Mouse (Mus musculus) 3134 (cell line): ENCODE measurements around the gene Mbl2.
A peak's percentile ranks its signal among the peaks of the same experiment; 100 is the strongest.
"Not testable (repeated sequence)": the region's sequence is repeated elsewhere in the genome, so short reads cannot be mapped to it uniquely, and the experiment has no call there.

Source experiments
- DNase-seq: peaks from one replicate; pipeline ENCODE4 v3.0.0-alpha.2; 2011; ENCODE audit warnings: low spot score; ENCODE audit not compliant: insufficient read length; ENCODE audit errors: extremely low read depth

The Mbl2 gene

DNA sequence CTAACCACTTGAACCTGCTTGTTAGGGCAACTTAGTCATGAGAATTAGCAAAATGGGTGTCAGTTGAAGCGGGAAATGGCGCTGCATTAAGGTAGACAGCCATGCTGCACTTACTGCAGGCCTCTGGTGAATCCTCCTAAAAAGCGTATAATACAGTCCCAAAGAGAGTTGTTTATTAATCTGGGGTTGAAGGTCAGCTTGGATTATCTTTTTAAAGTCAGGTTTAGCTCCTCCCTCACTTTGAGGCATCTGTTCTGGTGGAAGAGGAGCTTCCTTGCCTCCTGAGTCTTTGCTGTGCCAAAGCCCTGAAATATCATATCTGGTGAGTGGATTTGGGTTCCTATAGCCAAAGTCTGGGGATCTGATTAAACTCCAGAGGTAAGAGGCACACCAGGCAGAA lies at the start of gene Mbl2:
TSS of gene Mbl2 (plus strand) at position 252 of the 400 bp plus-strand sequence.
- no peak for DNase-seq

DNA sequence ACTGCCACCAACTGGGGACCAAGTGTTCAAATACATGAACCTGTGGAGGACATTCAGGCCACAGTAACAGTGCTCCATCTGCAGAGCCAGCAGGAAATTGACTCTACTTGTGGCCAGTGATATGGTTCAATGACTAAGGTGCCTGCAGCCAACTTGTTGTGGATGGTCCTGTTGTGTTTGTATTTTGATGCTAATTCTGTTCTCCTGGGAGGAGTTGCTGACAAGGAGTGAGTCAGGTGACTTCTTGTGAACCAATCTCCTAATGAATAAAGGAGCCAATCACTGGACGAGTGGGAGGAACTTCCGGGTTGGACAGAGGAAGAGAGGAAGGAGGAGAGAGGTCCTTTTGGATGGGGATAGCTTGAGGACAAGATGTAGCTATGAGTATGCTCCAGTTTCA lies 47.2 kb upstream of the Mbl2 start:
- no peak for DNase-seq

- no peak for DNase-seq
Observed at GRCm38 (mm10) chr19:30187232-30187631, 45.5 kb upstream of the Mbl2 start.

GRCm38 (mm10) chr19:30194999-30195398 lies 37.7 kb upstream of the Mbl2 start:
- DNase-seq = no peak

DNA sequence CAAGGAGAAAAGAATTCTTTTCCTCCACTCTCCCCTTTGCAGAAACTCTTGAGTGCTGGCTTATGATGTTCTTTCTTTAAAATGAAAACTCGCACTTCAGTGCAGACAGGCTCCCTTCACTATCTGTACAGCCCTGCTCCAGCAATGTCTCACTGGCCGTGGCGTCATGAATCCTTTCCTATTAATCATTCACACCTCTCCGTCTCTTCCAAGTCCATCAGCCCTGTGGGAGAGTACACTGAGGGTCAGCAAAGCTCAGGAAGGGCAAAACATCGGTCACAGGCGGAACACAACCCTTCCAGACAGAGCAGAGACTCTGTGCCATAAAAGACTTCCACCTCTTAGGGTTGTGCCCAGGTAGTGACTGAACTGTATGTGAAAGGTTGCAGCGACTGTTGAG lies 30.6 kb upstream of the Mbl2 start:
- no peak for DNase-seq

GRCm38 (mm10) chr19:30205159-30205816 lies 27.5 kb upstream of the Mbl2 start:
- DNase-seq = peak; percentile 26

DNA sequence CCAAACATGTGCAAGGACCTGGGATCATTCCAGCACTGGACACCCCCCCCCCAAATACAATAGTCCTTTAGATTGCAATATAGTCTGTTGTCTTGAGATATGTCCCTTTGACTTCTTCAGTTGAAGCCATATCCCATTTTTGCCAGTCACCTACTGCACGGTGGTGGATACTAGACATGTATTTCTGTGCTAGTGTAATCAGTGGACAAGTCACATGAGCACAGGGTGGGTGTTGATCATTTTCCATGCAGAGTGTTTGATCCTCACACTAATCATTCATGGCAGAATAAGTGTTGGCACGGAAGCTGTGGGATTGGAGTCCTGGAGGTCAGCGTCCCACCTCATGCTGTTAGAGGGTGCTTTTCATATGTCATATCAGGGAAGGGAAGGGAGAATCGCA lies 26.9 kb upstream of the Mbl2 start:
- no peak for DNase-seq

- no peak for DNase-seq
Observed at GRCm38 (mm10) chr19:30206981-30207380, 25.8 kb upstream of the Mbl2 start.

- not testable (repeated sequence) for DNase-seq
Observed at GRCm38 (mm10) chr19:30209006-30209405, 23.7 kb upstream of the Mbl2 start.

DNA sequence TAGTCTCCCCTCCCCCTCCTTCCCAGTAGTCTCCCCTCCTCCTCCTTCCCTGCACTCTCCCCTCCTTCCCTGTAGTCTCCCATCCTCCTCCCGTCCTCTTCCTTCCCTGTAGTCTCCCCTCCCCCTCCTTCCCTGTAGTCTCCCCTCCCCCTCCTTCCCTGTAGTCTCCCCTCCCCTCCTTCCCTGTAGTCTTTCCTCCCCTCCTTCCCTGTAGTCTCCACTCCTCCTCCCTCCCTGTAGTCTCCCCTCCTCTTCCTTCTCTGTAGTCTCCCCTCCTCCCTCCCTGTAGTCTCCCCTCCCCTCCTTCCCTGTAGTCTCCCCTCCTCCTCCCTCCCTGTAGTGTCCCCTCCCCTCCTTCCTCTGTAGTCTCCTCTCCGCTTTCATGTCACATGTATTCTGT lies 18.7 kb upstream of the Mbl2 start:
- no peak for DNase-seq

GRCm38 (mm10) chr19:30215736-30216135 lies 17.0 kb upstream of the Mbl2 start:
- DNase-seq = not testable (repeated sequence)

GRCm38 (mm10) chr19:30216186-30216585 lies 16.6 kb upstream of the Mbl2 start:
- no peak for DNase-seq

DNA sequence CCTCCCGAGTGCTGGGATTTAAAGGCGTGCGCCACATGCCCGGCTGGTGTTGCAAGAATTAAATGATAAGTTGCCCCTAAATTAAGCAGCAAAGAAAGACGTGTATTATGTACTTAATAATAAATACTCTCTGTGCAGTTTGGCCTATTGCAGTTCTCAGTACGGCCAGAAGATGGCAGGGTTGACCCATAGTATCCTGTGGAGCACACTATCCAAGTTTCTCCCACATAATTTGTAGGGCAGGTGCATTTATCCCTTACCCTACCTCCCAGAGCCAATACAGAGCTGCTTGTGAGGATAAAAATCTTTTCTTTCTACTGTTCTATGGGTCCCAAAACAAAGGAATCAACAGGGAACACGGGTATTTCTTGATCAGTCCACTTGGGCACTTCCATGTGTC lies 15.4 kb upstream of the Mbl2 start:
- no peak for DNase-seq

- DNase-seq = not testable (repeated sequence)
Observed at GRCm38 (mm10) chr19:30222593-30222992, 10.1 kb upstream of the Mbl2 start.

GRCm38 (mm10) chr19:30229477-30229876 lies 3.3 kb upstream of the Mbl2 start:
- DNase-seq = no peak

GRCm38 (mm10) chr19:30234416-30234815 lies 1.7 kb downstream of the Mbl2 start:
- no peak for DNase-seq

DNA sequence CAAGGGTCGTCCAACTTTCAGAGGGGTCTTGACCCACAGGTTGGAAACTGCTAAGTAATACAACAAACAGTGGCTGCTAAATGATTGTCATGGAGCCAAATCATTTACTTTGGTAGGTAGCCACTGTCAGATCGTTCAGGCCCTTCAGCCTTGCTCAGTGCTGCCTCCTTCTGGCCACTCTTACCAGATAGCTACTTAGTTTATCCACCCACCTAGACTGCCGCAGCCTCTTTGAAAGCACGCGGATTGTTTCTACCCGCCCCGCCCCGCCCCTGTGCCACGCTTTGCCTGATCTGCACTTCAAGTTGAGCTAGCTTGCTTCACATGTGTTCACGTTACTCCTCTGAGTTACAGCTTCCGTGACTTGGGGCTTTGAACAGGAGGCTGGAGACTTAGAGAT lies 14.6 kb downstream of the Mbl2 start:
- DNase-seq = peak; percentile 19

DNA sequence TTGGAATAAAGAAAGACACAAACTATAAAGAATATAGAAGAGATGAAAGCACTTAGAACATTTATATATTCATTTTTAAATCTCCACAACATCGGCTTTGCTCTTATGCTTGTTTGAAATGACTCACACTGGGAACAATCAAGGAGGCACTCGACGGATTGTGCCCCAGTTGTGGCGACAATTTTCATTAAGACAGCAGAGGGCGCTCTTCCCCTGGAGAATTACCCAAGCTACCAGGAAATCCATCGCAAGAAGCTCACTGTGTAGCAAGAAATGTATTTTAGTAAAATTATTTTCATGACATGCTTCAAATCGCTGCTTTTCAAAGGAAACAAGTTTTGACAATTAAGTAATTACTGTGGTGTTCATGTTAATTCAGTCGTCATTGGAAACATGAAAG lies 16.1 kb downstream of the Mbl2 start:
- peak; percentile 21 for DNase-seq

- DNase-seq = no peak
Observed at GRCm38 (mm10) chr19:30252253-30252652, 19.5 kb downstream of the Mbl2 start.

DNA sequence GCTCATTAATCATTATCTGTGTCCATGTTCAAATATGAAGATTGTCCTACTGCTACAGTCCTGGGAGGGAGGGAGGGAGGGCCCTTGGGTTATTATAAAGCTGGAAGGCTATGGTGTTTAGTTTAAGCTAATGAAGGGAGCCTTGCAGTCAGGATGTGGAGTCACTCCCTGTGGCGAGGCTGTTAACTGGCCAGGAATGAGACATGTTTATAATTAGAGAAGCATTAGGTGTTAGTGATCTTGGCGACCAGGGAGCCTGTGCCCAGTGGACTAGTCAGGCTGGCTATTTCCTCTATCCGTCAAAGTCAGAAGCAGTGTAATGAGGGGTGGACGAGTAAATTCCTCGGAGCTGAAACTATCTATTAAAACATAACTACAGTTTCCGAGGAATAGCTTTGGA lies 23.6 kb downstream of the Mbl2 start:
- no peak for DNase-seq

DNA sequence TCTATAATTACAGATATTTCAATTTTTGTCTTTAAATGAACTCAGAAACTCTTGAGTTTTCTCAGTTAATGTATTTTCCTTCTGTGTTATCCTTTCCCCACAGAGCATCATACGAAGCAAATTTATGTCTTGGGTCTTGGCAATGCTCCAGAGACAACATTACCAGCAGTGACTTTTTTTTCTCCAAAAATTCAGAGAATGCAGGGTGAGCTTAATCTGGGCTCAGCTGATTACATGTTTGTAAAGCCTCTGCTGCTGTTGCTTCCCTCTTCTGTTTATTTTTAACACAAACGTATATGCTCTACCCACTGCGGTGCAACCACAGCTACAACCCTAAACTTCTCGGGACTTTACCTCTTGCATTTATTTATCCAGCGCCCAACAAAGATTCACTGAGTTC lies 48.4 kb downstream of the Mbl2 start:
- no peak for DNase-seq

DNA sequence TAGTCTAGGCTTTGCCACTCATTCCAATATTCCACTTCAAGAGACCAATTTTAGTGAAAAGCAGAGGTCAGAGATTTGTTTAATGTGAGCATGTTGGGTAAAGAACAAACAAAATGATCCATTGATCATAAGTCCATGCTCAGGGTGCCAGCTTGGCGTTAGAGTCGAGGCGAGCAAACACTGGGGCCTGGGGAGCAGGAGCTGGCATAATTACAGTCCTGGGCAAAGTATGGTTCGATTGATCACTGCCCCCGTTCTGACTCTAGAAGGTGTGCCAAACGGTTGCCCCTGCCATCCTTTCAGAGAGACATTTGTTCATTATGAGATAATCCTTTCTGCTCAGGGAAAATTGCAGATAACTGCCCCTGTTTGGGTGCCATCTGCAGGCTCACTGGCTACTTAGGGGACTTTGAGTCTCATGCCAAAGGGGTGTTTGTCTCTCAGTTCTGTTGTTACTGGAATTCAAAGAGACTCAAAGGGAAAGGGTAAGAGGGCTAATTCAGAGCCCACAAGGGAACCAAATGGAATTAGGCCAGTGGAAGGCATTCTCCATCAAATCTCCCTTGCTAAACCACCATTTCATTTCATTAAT lies 55.3 kb downstream of the Mbl2 start:
- DNase-seq = no peak
